In the genomic region with DNA sequence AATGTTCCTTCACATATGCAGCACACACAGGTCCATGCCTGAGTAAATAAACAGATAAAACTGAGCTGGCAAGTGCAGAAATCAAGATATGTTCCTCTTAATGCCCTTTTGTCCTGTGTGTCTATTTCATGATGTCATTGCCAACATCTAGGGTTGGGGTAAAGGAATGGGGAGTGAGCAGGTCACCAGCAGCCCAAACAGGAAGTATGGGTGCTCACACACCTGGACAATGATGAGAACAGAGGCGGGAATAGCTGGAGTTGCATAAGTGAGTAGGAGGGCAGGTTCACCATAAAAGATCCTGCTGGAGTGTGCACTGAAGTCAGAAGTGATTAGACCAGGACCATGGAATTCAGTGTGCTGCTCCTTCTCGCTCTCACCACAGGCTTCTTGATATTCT, we compare ENCODE assay signal across 45 mouse cellular contexts. TPM values are rescaled to one million over a fixed set of nuclear protein-coding genes. Genes with fewer than 3 reads are reported as not detected.
"Had no signal": no experiment of that assay in that cellular context is flagged by ENCODE, and none has a peak within 500 bp of the region (broad histone marks: within the 10 kb centered on the region; RNA-seq: fewer than 3 reads in every experiment).

A gene (plus strand): TSS at position 301 of the 400 bp plus-strand sequence.

- H3K27me3 ChIP-seq: limb, embryonic 12.5 days; limb, embryonic 13.5 days; liver, embryonic 12.5 days; liver, embryonic 13.5 days; liver, embryonic 15.5 days; lung, embryonic 15.5 days; megakaryocyte, embryonic 14.5 days; midbrain, embryonic 12.5 days; midbrain, embryonic 13.5 days; midbrain, embryonic 15.5 days had no signal

- H3K4me3 ChIP-seq: left cerebral cortex, adult 2 months; limb, embryonic 12.5 days; limb, embryonic 13.5 days; liver, embryonic 12.5 days; liver, embryonic 13.5 days; liver, embryonic 15.5 days; lung, embryonic 15.5 days; megakaryocyte, embryonic 14.5 days; midbrain, embryonic 10.5 days; midbrain, embryonic 12.5 days; midbrain, embryonic 13.5 days; midbrain, embryonic 15.5 days; myocyte had no signal

- H3K4me2 ChIP-seq: limb, embryonic 12.5 days; limb, embryonic 13.5 days; liver, embryonic 11.5 days; liver, embryonic 12.5 days; liver, embryonic 13.5 days; liver, embryonic 15.5 days; lung, embryonic 14.5 days; lung, embryonic 15.5 days; midbrain, embryonic 11.5 days; midbrain, embryonic 12.5 days; midbrain, embryonic 13.5 days; midbrain, embryonic 15.5 days had no signal

- ATAC-seq: liver, embryonic 12.5 days; liver, postnatal 0 days; lung, postnatal 0 days; midbrain, embryonic 13.5 days; midbrain, embryonic 15.5 days; midbrain, embryonic 16.5 days had no signal

- H3K4me1 ChIP-seq: limb, embryonic 12.5 days; limb, embryonic 13.5 days; liver, embryonic 12.5 days; liver, embryonic 13.5 days; liver, embryonic 15.5 days; lung, embryonic 15.5 days; megakaryocyte, embryonic 14.5 days; midbrain, embryonic 10.5 days; midbrain, embryonic 12.5 days; midbrain, embryonic 13.5 days; midbrain, embryonic 15.5 days had no signal

- H3K9me3 ChIP-seq: limb, embryonic 13.5 days; liver, embryonic 15.5 days; lung, embryonic 15.5 days had no signal

- DNase-seq: left cerebral cortex, postnatal 4 days; liver; liver, embryonic 13.5 days; liver, postnatal 0 days; lung, adult 18-20 months; lung, adult 2 months; lung, embryonic 14.5 days; lung, postnatal 10 days; lung, postnatal 14 days; lung, postnatal 36 days; lung, postnatal 4 days; midbrain, embryonic 14.5 days had no signal

- H3K36me3 ChIP-seq: limb, embryonic 12.5 days; limb, embryonic 13.5 days; liver, embryonic 12.5 days; liver, embryonic 13.5 days; liver, embryonic 15.5 days; lung, embryonic 15.5 days; midbrain, embryonic 10.5 days; midbrain, embryonic 12.5 days; midbrain, embryonic 13.5 days; midbrain, embryonic 15.5 days had no signal

- H3K27ac ChIP-seq: left cerebral cortex, adult 2 months; limb, embryonic 12.5 days; limb, embryonic 13.5 days; liver, embryonic 12.5 days; liver, embryonic 13.5 days; liver, embryonic 14.5 days; liver, embryonic 15.5 days; lung, embryonic 15.5 days; macrophage; midbrain, embryonic 10.5 days; midbrain, embryonic 12.5 days; midbrain, embryonic 13.5 days; midbrain, embryonic 15.5 days had no signal

- H3K9ac ChIP-seq: limb, embryonic 12.5 days; limb, embryonic 13.5 days; liver, embryonic 12.5 days; liver, embryonic 13.5 days; liver, embryonic 14.5 days; liver, embryonic 15.5 days; liver, postnatal 0 days; lung, embryonic 14.5 days; lung, embryonic 15.5 days; midbrain, embryonic 12.5 days; midbrain, embryonic 13.5 days; midbrain, embryonic 15.5 days had no signal

RNA-seq across cellular contexts. Expression of the gene that starts here (rescaled TPM):
- total RNA-seq: left cerebral cortex, adult 18-20 months; left cerebral cortex, adult 2 months; left cerebral cortex, adult 8-10 months; left cerebral cortex, postnatal 10 days; left cerebral cortex, postnatal 14 days; left cerebral cortex, postnatal 25 days; left cerebral cortex, postnatal 36 days; left cerebral cortex, postnatal 4 days; liver, adult 2 months; megakaryocyte progenitor cell, adult 5-6 weeks; megakaryocyte, adult 5-6 weeks; megakaryocyte-erythroid progenitor cell, adult 5-6 weeks; monocyte, adult 5-6 weeks had no signal
- polyA plus RNA-seq: limb, embryonic 11.5 days; limb, embryonic 12.5 days; limb, embryonic 13.5 days; liver, adult 2 months; liver, embryonic 11.5 days; liver, embryonic 12.5 days; liver, embryonic 13.5 days; liver, embryonic 14.5 days; liver, embryonic 15.5 days; liver, embryonic 16.5 days; liver, postnatal 0 days; lung, embryonic 14.5 days; lung, embryonic 15.5 days; lung, embryonic 16.5 days; macrophage; midbrain, embryonic 10.5 days; myocyte; neural tube, embryonic 11.5 days had no signal
